Mouse (Mus musculus) small intestine, adult 2 months (tissue): ENCODE measurements around the gene Gm9507.
"Not testable (repeated sequence)": the region's sequence is repeated elsewhere in the genome, so short reads cannot be mapped to it uniquely, and the experiment has no call there.

Experiments
- CTCF ChIP-seq: fragments of 200-500 bp; IDR thresholded peaks from 2 replicates; pipeline ENCODE4 v1.5.1; 2012; ENCODE audit warnings: low read depth, mild to moderate bottlenecking, control low read depth, inconsistent platforms, low read length, moderate library complexity, mixed read lengths; ENCODE audit not compliant: insufficient replicate concordance, insufficient read length; ENCODE audit errors: extremely low read depth
- POLR2A ChIP-seq: fragments of 200-500 bp; IDR thresholded peaks from 2 replicates; pipeline ENCODE4 v1.6.1; 2012; ENCODE audit warnings: low read depth, mild to moderate bottlenecking, control low read depth, inconsistent platforms, low read length, moderate library complexity

DNA sequence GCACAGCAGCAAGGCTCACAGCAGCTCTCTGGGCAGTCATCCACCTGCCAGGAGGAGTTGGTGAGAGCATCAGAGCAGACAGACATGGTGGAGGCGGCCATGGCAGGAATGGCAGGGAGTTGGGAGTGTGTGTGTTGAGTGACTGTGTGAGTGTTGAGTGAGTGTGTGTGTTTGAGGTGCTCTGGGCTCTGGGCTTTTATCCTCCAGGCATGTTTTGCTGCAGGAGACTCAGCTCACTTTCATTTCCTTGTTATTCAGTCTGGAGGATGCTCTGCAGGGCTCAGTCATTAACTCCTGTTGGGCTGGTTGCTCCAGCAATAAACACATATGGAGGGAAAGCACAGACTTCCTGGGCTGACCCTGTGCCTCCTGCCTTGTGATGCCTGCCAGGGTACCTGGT, 34.8 kb downstream of the Gm9507 start, which contains the start of gene Gm7138:
- TF ChIP-seq POLR2A, CTCF: not testable (repeated sequence)
